Mouse (Mus musculus) thymus, postnatal 10 days (tissue): ENCODE results near the gene Rorb.

Source experiments
- DNase-seq, 2 experiments: peaks; one replicate each; pipeline ENCODE4 v3.0.0; 2021; ENCODE audit warnings: low spot score in 2 of 2

Rorb gene

GRCm38 (mm10) chr19:19005144-19005543, 105.9 kb downstream of the Rorb start:
- no peak for DNase-seq

GRCm38 (mm10) chr19:19004023-19004656, 106.9 kb downstream of the Rorb start:
- no peak for DNase-seq

GRCm38 (mm10) chr19:18998966-18999365, 112.0 kb downstream of the Rorb start:
- no peak for DNase-seq

- no peak for DNase-seq
Observed at GRCm38 (mm10) chr19:18997711-18998110, 113.3 kb downstream of the Rorb start.

GRCm38 (mm10) chr19:18979996-18980395, 131.0 kb downstream of the Rorb start:
- no peak for DNase-seq

- DNase-seq, result no peak
Observed at GRCm38 (mm10) chr19:18974796-18975660, 136.0 kb downstream of the Rorb start.

GRCm38 (mm10) chr19:18969386-18969785, 141.6 kb downstream of the Rorb start:
- DNase-seq, result no peak

- no peak for DNase-seq
Observed at GRCm38 (mm10) chr19:18967307-18967706, 143.7 kb downstream of the Rorb start.

- no peak for DNase-seq
Observed at GRCm38 (mm10) chr19:18959862-18960261, 151.1 kb downstream of the Rorb start.

- no peak for DNase-seq
Observed at GRCm38 (mm10) chr19:18952806-18953205, 158.2 kb downstream of the Rorb start.

- DNase-seq, result no peak
Observed at GRCm38 (mm10) chr19:18947193-18947592, 163.8 kb downstream of the Rorb start.

GRCm38 (mm10) chr19:18945265-18945664, 165.7 kb downstream of the Rorb start:
- DNase-seq, result no peak

- DNase-seq, result no peak
Observed at GRCm38 (mm10) chr19:18941391-18941790, 169.6 kb downstream of the Rorb start.

GRCm38 (mm10) chr19:18911755-18912340, 199.1 kb downstream of the Rorb start:
- no peak for DNase-seq

- DNase-seq, result no peak
Observed at GRCm38 (mm10) chr19:18909641-18910040, 201.4 kb downstream of the Rorb start.

- no peak for DNase-seq
Observed at GRCm38 (mm10) chr19:18905511-18905910, 205.5 kb downstream of the Rorb start.

- no peak for DNase-seq
Observed at GRCm38 (mm10) chr19:18902694-18903067, 208.3 kb downstream of the Rorb start.

GRCm38 (mm10) chr19:18902041-18902693, 208.8 kb downstream of the Rorb start:
- no peak for DNase-seq

GRCm38 (mm10) chr19:18898238-18898637, 212.8 kb downstream of the Rorb start:
- DNase-seq, result no peak

- no peak for DNase-seq
Observed at GRCm38 (mm10) chr19:18890216-18890615, 220.8 kb downstream of the Rorb start.

- DNase-seq, result no peak
Observed at GRCm38 (mm10) chr19:18889632-18890031, 221.4 kb downstream of the Rorb start.

- no peak for DNase-seq
Observed at GRCm38 (mm10) chr19:18889117-18889627, 221.8 kb downstream of the Rorb start.
